Mouse (Mus musculus) kidney, adult 18-20 months (tissue): ENCODE results near the gene 1700074P13Rik.
"Not testable (repeated sequence)": the region's sequence is repeated elsewhere in the genome, so short reads cannot be mapped to it uniquely, and the experiment has no call there.

Experiments
- DNase-seq: peaks from one replicate; pipeline ENCODE4 v3.0.0; 2021

1700074P13Rik gene

GRCm38 (mm10) chr6:40940457-40940856, at the start of gene 1700074P13Rik:
1700074P13Rik (minus strand) TSS chr6:40940557.
- DNase-seq = no peak

- DNase-seq = not testable (repeated sequence)
These were observed 24.1 kb upstream of the 1700074P13Rik start, which contains the start of gene 1810009J06Rik for GRCm38 (mm10) chr6:40964454-40964853. 1810009J06Rik (plus strand) TSS chr6:40964754.

- no peak for DNase-seq
These were observed 13.4 kb upstream of the 1700074P13Rik start for GRCm38 (mm10) chr6:40953716-40954115.

- no peak for DNase-seq
These were observed 11.4 kb upstream of the 1700074P13Rik start, which contains the start of gene Gm4744 for GRCm38 (mm10) chr6:40951770-40952169. Gm4744 (minus strand) TSS chr6:40951870.

GRCm38 (mm10) chr6:40919954-40920353, 20.4 kb downstream of the 1700074P13Rik start:
- no peak for DNase-seq

GRCm38 (mm10) chr6:40900287-40900686, 40.1 kb downstream of the 1700074P13Rik start, which contains the start of gene Prss58:
Prss58 (minus strand) TSS chr6:40900387.
- no peak for DNase-seq

- no peak for DNase-seq
These were observed 45.6 kb downstream of the 1700074P13Rik start for GRCm38 (mm10) chr6:40894716-40895115.

GRCm38 (mm10) chr6:40893577-40893976, 46.8 kb downstream of the 1700074P13Rik start:
- DNase-seq = peak; percentile 18

- no peak for DNase-seq
These were observed 48.6 kb downstream of the 1700074P13Rik start for GRCm38 (mm10) chr6:40891754-40892153.

GRCm38 (mm10) chr6:40890973-40891372, 49.4 kb downstream of the 1700074P13Rik start:
- DNase-seq = no peak

- no peak for DNase-seq
These were observed 53.0 kb downstream of the 1700074P13Rik start, which contains the start of gene Moxd2 for GRCm38 (mm10) chr6:40887394-40887793. Moxd2 (minus strand) TSS chr6:40887494.
